Mouse (Mus musculus): ENCODE results near the gene Gm11172. TPM values are rescaled to one million over a fixed set of nuclear protein-coding genes. Genes with fewer than 3 reads are reported as not detected.
"Not testable (repeated sequence)": the region's sequence is repeated elsewhere in the genome, so short reads cannot be mapped to it uniquely, and the experiment has no call there.

Gm11172 gene
- polyA plus RNA-seq, 1 experiment from 2014 or later: not detected

- H3K36me3 ChIP-seq (ENCODE audit: control insufficient read depth, insufficient read depth): no peaks in the 10 kb centered on the region
- peak; percentile 39; the same call in 1 of the 2 replicates for ATAC-seq (replicated peaks; ENCODE audit: extremely low read depth, insufficient read depth, low FRiP score)
- no peaks in the 10 kb centered on the region for H3K9me3 ChIP-seq (replicated peaks; ENCODE audit: control insufficient read depth, low read length)
- peaks cover 33% of the 10 kb centered on the region for H3K4me1 ChIP-seq (ENCODE audit: control insufficient read depth, insufficient read depth, low read length)
- H3K9ac ChIP-seq (ENCODE audit: low read length): no peak overlapping the region
- H3K27ac ChIP-seq (ENCODE audit: low read length): no peak overlapping the region
- 52% methylated on average over 4 of the region's 4 CpGs for WGBS
- H3K27me3 ChIP-seq (ENCODE audit: control insufficient read depth, insufficient read depth, low read length): no peaks in the 10 kb centered on the region
- H3K4me2 ChIP-seq (ENCODE audit: low read depth, low read length): no peak overlapping the region
- no peak overlapping the region for H3K4me3 ChIP-seq (ENCODE audit: low read length)
These were observed 33.8 kb downstream of the Gm11172 start for GRCm38 (mm10) chr16:10846503-10846902.

GRCm38 (mm10) chr16:10849965-10850861 lies 37.5 kb downstream of the Gm11172 start:
- peak; percentile 37 for ATAC-seq (replicated peaks; ENCODE audit: extremely low read depth, insufficient read depth, low FRiP score)
- H3K4me2 ChIP-seq (ENCODE audit: low read depth, low read length): no peak overlapping the region
- H3K4me1 ChIP-seq (ENCODE audit: control insufficient read depth, insufficient read depth, low read length): peaks cover 17% of the 10 kb centered on the region
- H3K27ac ChIP-seq (ENCODE audit: low read length): peak overlapping the region; percentile 36
- no peaks in the 10 kb centered on the region for H3K27me3 ChIP-seq (ENCODE audit: control insufficient read depth, insufficient read depth, low read length)
- 57% methylated on average over 12 of the region's 12 CpGs for WGBS
- no peaks in the 10 kb centered on the region for H3K36me3 ChIP-seq (ENCODE audit: control insufficient read depth, insufficient read depth)
- H3K9ac ChIP-seq (ENCODE audit: low read length): no peak overlapping the region
- H3K4me3 ChIP-seq (ENCODE audit: low read length): no peak overlapping the region
- no peaks in the 10 kb centered on the region for H3K9me3 ChIP-seq (replicated peaks; ENCODE audit: control insufficient read depth, low read length)

GRCm38 (mm10) chr16:10850905-10851304 lies 38.2 kb downstream of the Gm11172 start:
- H3K27me3 ChIP-seq (ENCODE audit: control insufficient read depth, insufficient read depth, low read length): no peaks in the 10 kb centered on the region
- H3K4me3 ChIP-seq (ENCODE audit: low read length): no peak overlapping the region
- no peak overlapping the region for H3K4me2 ChIP-seq (ENCODE audit: low read depth, low read length)
- no peak overlapping the region for H3K9ac ChIP-seq (ENCODE audit: low read length)
- H3K36me3 ChIP-seq (ENCODE audit: control insufficient read depth, insufficient read depth): no peaks in the 10 kb centered on the region
- H3K9me3 ChIP-seq (replicated peaks; ENCODE audit: control insufficient read depth, low read length): no peaks in the 10 kb centered on the region
- H3K27ac ChIP-seq (ENCODE audit: low read length): peak overlapping the region; percentile 53; the same call in 1 of the 2 replicates
- WGBS: 75% methylated on average over 4 of the region's 4 CpGs
- H3K4me1 ChIP-seq (ENCODE audit: control insufficient read depth, insufficient read depth, low read length): peaks cover 19% of the 10 kb centered on the region
- no peak for ATAC-seq (replicated peaks; ENCODE audit: extremely low read depth, insufficient read depth, low FRiP score)

GRCm38 (mm10) chr16:10852216-10852615 lies 39.5 kb downstream of the Gm11172 start:
- H3K4me3 ChIP-seq (ENCODE audit: low read length); H3K9ac ChIP-seq (ENCODE audit: low read length); H3K27ac ChIP-seq (ENCODE audit: low read length); H3K36me3 ChIP-seq (ENCODE audit: control insufficient read depth, insufficient read depth); H3K4me2 ChIP-seq (ENCODE audit: low read depth, low read length); ATAC-seq (replicated peaks; ENCODE audit: extremely low read depth, insufficient read depth, low FRiP score); H3K27me3 ChIP-seq (ENCODE audit: control insufficient read depth, insufficient read depth, low read length); H3K9me3 ChIP-seq (replicated peaks; ENCODE audit: control insufficient read depth, low read length): not testable (repeated sequence)
- 90% methylated on average over 10 of the region's 10 CpGs for WGBS
- peaks cover 19% of the 10 kb centered on the region for H3K4me1 ChIP-seq (ENCODE audit: control insufficient read depth, insufficient read depth, low read length)

GRCm38 (mm10) chr16:10859726-10860245 lies 47.1 kb downstream of the Gm11172 start:
- H3K9ac ChIP-seq (ENCODE audit: low read length): no peak overlapping the region
- no peaks in the 10 kb centered on the region for H3K27me3 ChIP-seq (ENCODE audit: control insufficient read depth, insufficient read depth, low read length)
- no peak for ATAC-seq (replicated peaks; ENCODE audit: extremely low read depth, insufficient read depth, low FRiP score)
- H3K4me2 ChIP-seq (ENCODE audit: low read depth, low read length): no peak overlapping the region
- 83% methylated on average over 7 of the region's 7 CpGs for WGBS
- H3K4me3 ChIP-seq (ENCODE audit: low read length): no peak overlapping the region
- H3K36me3 ChIP-seq (ENCODE audit: control insufficient read depth, insufficient read depth): no peaks in the 10 kb centered on the region
- 0 out of 2 replicates have a peak, but pooled peaks cover 5% of the 10 kb centered on the region for H3K4me1 ChIP-seq (ENCODE audit: control insufficient read depth, insufficient read depth, low read length)
- H3K9me3 ChIP-seq (replicated peaks; ENCODE audit: control insufficient read depth, low read length): no peaks in the 10 kb centered on the region
- H3K27ac ChIP-seq (ENCODE audit: low read length): no peak overlapping the region

GRCm38 (mm10) chr16:10861408-10861807 lies 48.7 kb downstream of the Gm11172 start:
- Histone ChIP-seq H3K4me1 (ENCODE audit: control insufficient read depth, insufficient read depth, low read length) (0 out of 2 replicates have a peak, but pooled peaks cover 3% of the 10 kb centered on the region), H3K36me3 (ENCODE audit: control insufficient read depth, insufficient read depth) (no peaks in the 10 kb centered on the region), H3K27ac (ENCODE audit: low read length) (no peak overlapping the region), H3K4me3 (ENCODE audit: low read length) (no peak overlapping the region), H3K27me3 (ENCODE audit: control insufficient read depth, insufficient read depth, low read length) (no peaks in the 10 kb centered on the region), H3K9ac (ENCODE audit: low read length) (no peak overlapping the region), H3K4me2 (ENCODE audit: low read depth, low read length) (no peak overlapping the region), H3K9me3 (replicated peaks; ENCODE audit: control insufficient read depth, low read length) (no peaks in the 10 kb centered on the region)
- ATAC-seq (replicated peaks; ENCODE audit: extremely low read depth, insufficient read depth, low FRiP score): no peak
- WGBS: 67% methylated on average over 3 of the region's 3 CpGs

Other genes with a start within 250 kb of the Gm11172 start
- gene Socs1, start 27.4 kb upstream of the Gm11172 start, polyA plus RNA-seq (2015; fragmentation: Nextera tagmentation; extraction: Ambion mirVana): 5.5 and 11.6 TPM in 2 replicates
- gene Tnp2, start 24.3 kb upstream of the Gm11172 start, polyA plus RNA-seq (2015; fragmentation: Nextera tagmentation; extraction: Ambion mirVana): 0.47 TPM in 1 of 2 replicates, not detected in the other
- gene Prm3, start 22.0 kb upstream of the Gm11172 start, polyA plus RNA-seq (2015; fragmentation: Nextera tagmentation; extraction: Ambion mirVana): not detected in 2 replicates
- gene Prm2, start 16.8 kb upstream of the Gm11172 start, polyA plus RNA-seq (2015; fragmentation: Nextera tagmentation; extraction: Ambion mirVana): not detected in 2 replicates
- gene Prm1, start 7.1 kb upstream of the Gm11172 start, polyA plus RNA-seq (2015; fragmentation: Nextera tagmentation; extraction: Ambion mirVana): 0.36 and 0.58 TPM in 2 replicates
- 2.8 and 3.0 TPM in 2 replicates for gene Rmi2, start 22.1 kb downstream of the Gm11172 start, polyA plus RNA-seq (2015; fragmentation: Nextera tagmentation; extraction: Ambion mirVana)
- gene Snn, start 248.0 kb downstream of the Gm11172 start, polyA plus RNA-seq (2015; fragmentation: Nextera tagmentation; extraction: Ambion mirVana): 42.2 and 49.2 TPM in 2 replicates